Mouse (Mus musculus) urinary bladder, adult 2 months (tissue): ENCODE data around the gene Nbeal1. TPM values are rescaled to one million over a fixed set of nuclear protein-coding genes. Genes with fewer than 3 reads are reported as not detected.

ENCODE experiments used
- DNase-seq: peaks from one replicate; pipeline ENCODE4 v3.0.0; 2022; ENCODE audit warnings: low spot score
- polyA plus RNA-seq: library from polyadenylated mRNA; depleted of rRNA; stranded (reverse); fragments of >200 nt; gene quantifications from 2 replicates; pipeline ENCODE4 v1.2.3, GENCODE M21; 2012; rRNA removed

Gene Nbeal1
- polyA plus RNA-seq, 1 experiment, result 14.4 TPM

GRCm38 (mm10) chr1:60343630-60344455 lies 163.4 kb downstream of the Nbeal1 start:
- no peak for DNase-seq

DNA sequence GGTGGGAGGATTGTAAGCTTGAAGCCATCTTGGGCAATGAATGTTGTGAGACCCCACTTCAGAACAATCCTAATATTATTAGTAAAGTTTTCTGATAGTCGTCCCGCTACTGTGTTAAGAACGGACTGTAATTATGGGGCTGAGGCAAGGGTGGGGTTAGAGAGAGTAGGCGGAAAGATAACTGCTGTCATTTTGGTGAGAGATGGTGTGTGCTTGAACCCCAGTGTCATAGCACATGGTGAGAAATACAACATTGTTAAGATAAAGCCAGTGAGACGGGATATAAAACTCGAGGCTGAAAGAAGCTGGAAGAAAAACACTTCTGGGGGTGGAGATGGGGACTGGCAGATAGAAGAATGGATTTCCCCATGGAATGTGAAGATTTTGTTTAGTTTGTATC lies 164.3 kb downstream of the Nbeal1 start:
- DNase-seq, result no peak

- no peak for DNase-seq
Measured at GRCm38 (mm10) chr1:60345712-60346111, 165.3 kb downstream of the Nbeal1 start.

GRCm38 (mm10) chr1:60352786-60353185 lies 172.4 kb downstream of the Nbeal1 start:
- DNase-seq, result no peak

GRCm38 (mm10) chr1:60361626-60362025 lies 181.2 kb downstream of the Nbeal1 start:
- no peak for DNase-seq

GRCm38 (mm10) chr1:60376556-60376955 lies 196.2 kb downstream of the Nbeal1 start:
- DNase-seq, result no peak

DNA sequence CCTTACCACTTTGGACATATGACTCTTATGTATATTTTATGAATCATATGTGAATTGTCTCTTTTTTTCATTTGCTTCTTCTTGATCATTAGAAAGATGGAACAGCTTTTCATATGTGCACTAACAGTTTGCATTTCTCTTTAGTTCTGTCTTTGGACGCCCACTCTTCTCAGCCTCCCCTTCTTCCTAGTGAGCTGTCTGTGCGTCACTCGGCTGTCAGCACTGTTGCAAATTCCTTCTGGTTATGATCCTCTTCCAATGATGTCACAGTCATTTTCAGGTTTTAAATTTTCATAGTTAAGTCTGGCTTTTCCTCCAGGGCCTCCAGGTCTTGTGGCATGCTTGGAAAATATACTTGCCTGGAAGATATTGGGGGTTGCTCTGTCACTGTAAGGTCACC lies 201.5 kb downstream of the Nbeal1 start:
- DNase-seq, result no peak

Other genes starting within 250 kb of the Nbeal1 start
- 0.96 and 2.8 TPM in 2 replicates for gene Ica1l, start 137.4 kb upstream of the Nbeal1 start, polyA plus RNA-seq
- gene Carf, start 82.4 kb upstream of the Nbeal1 start, polyA plus RNA-seq, result 5.4 and 5.7 TPM in 2 replicates
- gene Wdr12, start 82.0 kb upstream of the Nbeal1 start, polyA plus RNA-seq, result 13.4 TPM in 2 replicates
- 30.4 and 31.4 TPM in 2 replicates for gene Cyp20a1, start 162.7 kb downstream of the Nbeal1 start, polyA plus RNA-seq
- gene Abi2, start 229.0 kb downstream of the Nbeal1 start, polyA plus RNA-seq, result 10.2 and 14.8 TPM in 2 replicates